In genomic region chr2:181656734-181657133, GRCm38 (mm10) we compare ENCODE assay signal across 21 mouse cellular contexts. TPM values are rescaled to one million over a fixed set of nuclear protein-coding genes. Genes with fewer than 3 reads are reported as not detected.
"Had no signal": no experiment of that assay in that cellular context is flagged by ENCODE, and none has a peak within 500 bp of the region (broad histone marks: within the 10 kb centered on the region; RNA-seq: fewer than 3 reads in every experiment).

Gene Gm29797 (plus strand): TSS chr2:181657034.

- H3K4me3 ChIP-seq: neural tube, embryonic 15.5 days; stomach, embryonic 15.5 days had no signal

- H3K9me3 ChIP-seq: neural tube, embryonic 15.5 days; stomach, embryonic 15.5 days had no signal

- H3K27ac ChIP-seq: neural tube, embryonic 15.5 days; stomach, embryonic 15.5 days; stomach, postnatal 0 days had no signal

- H3K9ac ChIP-seq: neural tube, embryonic 15.5 days; stomach, embryonic 15.5 days had no signal

- H3K4me2 ChIP-seq: neural tube, embryonic 15.5 days; stomach, embryonic 15.5 days had no signal

- H3K4me1 ChIP-seq: stomach, embryonic 15.5 days had no signal

- H3K27me3 ChIP-seq: neural tube, embryonic 15.5 days; stomach, embryonic 15.5 days had no signal

- DNase-seq: retina, postnatal 1 day; right cerebral cortex, adult 18-20 months; right cerebral cortex, postnatal 14 days; right cerebral cortex, postnatal 25 days; right cerebral cortex, postnatal 4 days; spleen, adult 18-20 months; thymus, adult 18-20 months; thymus, adult 2 months; thymus, postnatal 14 days; thymus, postnatal 25 days; thymus, postnatal 36 days; thymus, postnatal 4 days had no signal

RNA-seq across cellular contexts. Expression of gene Gm29797, which starts in this region (rescaled TPM):
- total RNA-seq: neutrophil, adult 5-6 weeks had no signal
- polyA plus RNA-seq: neural tube, embryonic 14.5 days; spleen, adult 2 months; stomach, embryonic 14.5 days; stomach, embryonic 16.5 days; stomach, postnatal 0 days; testis, adult 2 months had no signal
